Mouse (Mus musculus) lung, embryonic 14.5 days (tissue): Measurements from ENCODE around the gene Ahdc1. TPM values are rescaled to one million over a fixed set of nuclear protein-coding genes. Genes with fewer than 3 reads are reported as not detected.

Experiments
- ATAC-seq: fragments of 200-750 bp; cut with Nextera tagmentation; 2 replicates; pipeline ENCODE4 v1.8.0; 2017; ENCODE audit warnings: mild to moderate bottlenecking, moderate TSS enrichment, moderate library complexity; ENCODE audit not compliant: insufficient read depth
- DNase-seq: peaks from one replicate; pipeline ENCODE4 v3.0.0-alpha.2; 2015
- H3K27ac ChIP-seq: fragments of 300-500 bp; sonication (generic); 2 replicates; pipeline ENCODE4 v1.5.1; 2014; ENCODE audit warnings: low read depth, mild to moderate bottlenecking, moderate library complexity
- H3K27me3 ChIP-seq: fragments of 300-500 bp; sonication (generic); 2 replicates; pipeline ENCODE4 v1.6.1; 2014; ENCODE audit warnings: low read length, control low read depth; ENCODE audit not compliant: insufficient read depth
- H3K36me3 ChIP-seq: fragments of 300-500 bp; sonication (generic); 2 replicates; pipeline ENCODE4 v1.6.1; 2014; ENCODE audit warnings: control low read depth; ENCODE audit not compliant: insufficient read depth
- H3K4me1 ChIP-seq: fragments of 300-500 bp; sonication (generic); 2 replicates; pipeline ENCODE4 v1.6.1; 2014; ENCODE audit warnings: antibody characterized with exemption, control low read depth; ENCODE audit not compliant: insufficient read depth
- H3K4me2 ChIP-seq: fragments of 300-500 bp; sonication (generic); 2 replicates; pipeline ENCODE4 v1.6.1; 2014; ENCODE audit warnings: mild to moderate bottlenecking
- H3K4me3 ChIP-seq: fragments of 300-500 bp; sonication (generic); 2 replicates; pipeline ENCODE4 v1.5.1; 2014; ENCODE audit warnings: low read depth, low read length
- H3K9ac ChIP-seq: fragments of 300-500 bp; sonication (generic); 2 replicates; pipeline ENCODE4 v1.6.1; 2014
- H3K9me3 ChIP-seq: fragments of 300-500 bp; sonication (generic); 2 replicates; pipeline ENCODE4 v1.6.1; 2016; ENCODE audit warnings: low read depth, low read length, control low read depth
- CTCF ChIP-seq: IDR thresholded peaks from 2 replicates; pipeline ENCODE4 v1.5.1; 2016; ENCODE audit warnings: antibody characterized with exemption, low read depth
- WGBS: fragments of 180-500 bp; shearing (Covaris S2); extraction: QIAGEN DNeasy Blood & Tissue Kit; methylation state at CpG from one replicate; pipeline ENCODE4 v1.1.7; 2014; 5-methylcytosine and 5-hydroxymethylcytosine counted together
- polyA plus RNA-seq: library from polyadenylated mRNA; unstranded; fragments of >200 nt; fragmentation: Nextera tagmentation; extraction: Ambion mirVana; gene quantifications from 2 replicates; pipeline ENCODE4 v1.2.1, GENCODE M21; 2014

Gene Ahdc1
- polyA plus RNA-seq, 1 experiment from 2014 or later, result 10.5 TPM

DNA sequence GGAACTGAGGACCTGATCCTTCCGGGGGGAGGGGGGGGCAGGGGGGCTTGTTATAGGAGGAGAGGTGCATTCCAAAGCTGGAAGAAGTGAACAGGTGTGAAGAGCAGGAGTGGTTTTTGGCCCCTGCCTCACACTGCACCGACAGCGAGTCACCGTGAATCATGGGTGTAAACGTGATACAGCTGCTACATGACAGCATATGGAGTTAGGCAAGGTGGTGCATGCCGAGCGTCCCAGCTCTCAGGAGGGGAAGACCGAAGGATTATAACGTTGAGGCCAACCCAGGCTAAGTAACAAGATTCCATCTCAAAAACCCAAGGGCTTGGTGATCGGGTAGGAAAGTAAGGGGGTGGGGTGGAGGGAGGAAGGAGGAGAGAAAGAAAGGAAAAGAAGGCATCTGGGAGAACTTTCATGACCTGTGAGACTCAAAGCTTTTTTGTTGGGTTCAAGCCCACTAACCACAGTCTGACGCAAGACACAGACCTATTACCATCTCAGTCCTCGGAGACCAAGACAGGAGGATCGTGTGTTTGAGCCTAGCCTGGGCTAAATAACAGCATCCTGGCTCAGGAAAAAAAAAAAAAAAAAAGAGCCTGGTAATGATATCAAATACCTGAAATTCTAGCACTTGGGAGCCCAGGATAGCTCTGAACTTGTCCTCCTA, 101.2 kb downstream of the Ahdc1 start:
- ATAC-seq, result no peak
- Histone ChIP-seq H3K4me3 (no peak overlapping the region), H3K4me2 (no peak overlapping the region), H3K27me3 (no peaks in the 10 kb centered on the region), H3K9me3 (no peaks in the 10 kb centered on the region), H3K9ac (no peak overlapping the region), H3K36me3 (no peaks in the 10 kb centered on the region), H3K27ac (no peak overlapping the region), H3K4me1 (peaks cover 9% of the 10 kb centered on the region)
- no peak for TF ChIP-seq CTCF
- DNase-seq, result peak; percentile 25
- 29% methylated on average over 13 of the region's 13 CpGs for WGBS

DNA sequence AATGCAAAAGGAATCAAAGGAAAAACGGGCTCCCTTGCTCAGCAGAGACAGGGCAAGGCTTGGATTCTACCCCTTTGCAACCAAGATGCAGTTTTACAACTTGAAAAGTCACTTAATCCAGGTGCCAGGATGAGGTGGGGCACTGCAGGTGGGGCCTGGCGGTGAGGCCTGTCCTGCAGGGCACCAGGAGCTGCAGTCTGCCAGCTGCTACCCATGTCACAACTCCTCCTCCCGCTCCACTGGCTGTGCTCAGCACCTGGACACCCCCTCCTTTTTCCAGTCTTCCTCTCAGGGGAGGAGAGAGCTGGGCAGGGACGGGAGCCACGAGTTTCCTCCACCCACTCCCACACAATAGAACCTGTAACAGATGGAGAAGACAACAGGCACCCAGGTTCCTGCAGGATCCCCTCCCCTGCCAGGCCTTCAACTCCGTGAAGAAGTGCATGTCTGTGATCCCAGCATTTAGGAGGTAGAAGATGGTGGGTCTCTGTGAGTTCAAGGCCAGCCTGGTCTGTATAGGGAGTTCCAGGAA, 102.4 kb downstream of the Ahdc1 start:
- Histone ChIP-seq H3K4me3 (no peak overlapping the region), H3K9me3 (no peaks in the 10 kb centered on the region), H3K27ac (no peak overlapping the region), H3K36me3 (no peaks in the 10 kb centered on the region), H3K9ac (no peak overlapping the region), H3K4me1 (peaks cover 13% of the 10 kb centered on the region), H3K4me2 (no peak overlapping the region), H3K27me3 (no peaks in the 10 kb centered on the region)
- WGBS, result 60% methylated on average over 6 of the region's 6 CpGs
- TF ChIP-seq CTCF, result no peak
- DNase-seq, result no peak
- no peak for ATAC-seq

DNA sequence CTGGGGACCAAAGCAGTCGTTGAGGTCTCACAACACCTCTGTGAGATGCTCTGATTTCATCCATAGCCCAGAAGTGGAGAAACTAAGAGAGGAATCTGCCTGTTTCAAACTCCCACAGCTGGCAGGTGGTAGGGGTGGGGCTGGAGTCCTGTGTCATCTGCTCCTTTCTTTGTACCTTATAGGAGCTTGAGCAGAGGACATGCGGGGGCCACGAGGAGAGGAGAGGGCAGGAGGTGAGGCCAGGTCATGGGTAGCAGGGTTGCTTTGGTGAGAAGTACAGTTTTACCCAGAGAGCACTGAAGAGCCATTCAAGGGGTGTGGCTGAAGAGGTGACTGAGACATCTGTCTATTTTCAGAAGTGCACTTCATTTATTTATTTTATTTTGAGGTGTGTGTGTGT, 103.7 kb downstream of the Ahdc1 start:
- H3K9me3 ChIP-seq, result no peaks in the 10 kb centered on the region
- DNase-seq (no peak), ATAC-seq (no peak)
- H3K36me3 ChIP-seq, result no peaks in the 10 kb centered on the region
- no peak overlapping the region for H3K4me2 ChIP-seq
- no peak overlapping the region for H3K9ac ChIP-seq
- no peak overlapping the region for H3K27ac ChIP-seq
- TF ChIP-seq CTCF, result no peak
- peaks cover 13% of the 10 kb centered on the region for H3K4me1 ChIP-seq
- H3K4me3 ChIP-seq, result no peak overlapping the region
- no peaks in the 10 kb centered on the region for H3K27me3 ChIP-seq
- WGBS, result 52% methylated on average over 3 of the region's 3 CpGs

DNA sequence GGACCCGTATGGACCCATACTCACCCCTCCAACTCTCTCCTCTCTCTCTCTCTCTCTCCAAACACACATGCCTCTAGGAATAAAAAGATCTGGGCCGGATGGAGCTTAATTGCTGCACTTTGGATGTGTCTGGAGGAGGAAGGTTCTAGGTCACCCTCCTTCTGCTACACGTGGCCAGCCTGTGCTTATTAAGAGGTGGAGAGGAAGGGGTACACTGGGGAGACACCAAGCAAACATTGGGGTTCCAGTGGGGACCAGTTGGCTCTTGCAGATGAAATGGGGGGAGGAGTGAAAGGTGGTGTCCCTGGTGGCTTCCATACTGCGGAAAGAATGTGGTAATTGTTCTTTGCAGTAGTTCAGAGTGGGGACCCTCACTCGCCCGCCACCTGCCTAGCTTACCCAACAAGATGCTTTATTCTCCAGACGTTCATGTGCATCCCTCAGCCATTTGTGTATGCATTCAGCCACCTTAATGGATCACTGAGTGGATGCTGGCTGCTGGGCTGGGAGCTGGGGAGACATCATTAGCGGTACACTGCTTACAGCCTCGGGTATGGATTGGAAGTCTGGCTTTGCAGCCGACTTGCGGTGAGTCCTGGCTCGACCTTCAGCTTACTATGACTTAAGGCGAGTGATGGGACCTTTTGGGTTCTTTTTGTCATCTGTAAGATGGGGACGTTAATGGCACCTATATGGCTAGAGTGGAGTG, 104.8 kb downstream of the Ahdc1 start:
- Histone ChIP-seq H3K9ac (no peak overlapping the region), H3K4me1 (peaks cover 13% of the 10 kb centered on the region)
- WGBS, result 68% methylated on average over 14 of the region's 14 CpGs

DNA sequence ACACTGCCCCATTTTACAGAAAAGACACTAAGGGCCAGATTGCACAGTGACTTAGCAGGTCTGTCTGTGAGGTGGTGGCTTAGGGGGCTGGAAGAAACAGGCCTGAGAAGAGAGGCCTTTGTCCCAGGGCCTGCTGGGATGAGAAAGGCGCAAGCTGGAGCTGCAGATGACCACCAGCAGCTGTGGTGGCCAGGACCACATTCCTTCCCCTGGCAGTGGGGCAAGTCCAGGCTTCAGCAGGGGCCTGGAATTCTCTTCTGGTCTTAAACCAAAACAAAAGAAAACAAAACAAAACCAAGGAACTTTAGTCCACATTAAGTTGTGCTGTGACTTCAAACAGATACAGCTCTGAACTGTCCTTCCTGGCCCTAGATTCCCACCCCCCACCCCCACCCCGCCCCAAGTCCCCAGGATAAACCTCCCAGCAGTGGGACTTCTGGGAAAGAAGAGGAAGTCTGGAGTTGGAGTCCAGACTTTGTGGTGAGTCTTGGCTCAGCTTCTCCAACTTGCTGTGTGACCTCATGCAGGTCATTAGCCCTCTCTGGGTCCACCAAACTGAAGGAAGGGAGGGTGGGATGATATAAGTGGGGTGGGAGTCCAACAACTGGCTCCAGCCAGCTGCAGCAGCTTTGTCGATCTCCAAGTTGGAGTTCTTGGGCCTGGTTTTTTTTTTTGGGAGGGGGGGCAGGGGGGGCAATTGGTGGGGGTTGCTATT, 105.9 kb downstream of the Ahdc1 start:
- H3K4me3 ChIP-seq, result no peak overlapping the region
- no peaks in the 10 kb centered on the region for H3K36me3 ChIP-seq
- TF ChIP-seq CTCF, result no peak
- peak; percentile 71 for DNase-seq
- H3K9ac ChIP-seq, result peak overlapping the region; percentile 32
- no peaks in the 10 kb centered on the region for H3K9me3 ChIP-seq
- no peaks in the 10 kb centered on the region for H3K27me3 ChIP-seq
- H3K4me2 ChIP-seq, result peak overlapping the region; percentile 46
- peaks cover 13% of the 10 kb centered on the region for H3K4me1 ChIP-seq
- ATAC-seq, result peak; percentile 35
- 46% methylated on average over 3 of the region's 3 CpGs for WGBS
- peak overlapping the region; percentile 98 for H3K27ac ChIP-seq

More for the DNA sequence above, 104.8 kb downstream of the Ahdc1 start:
- Histone ChIP-seq H3K9me3 (no peaks in the 10 kb centered on the region), H3K27me3 (no peaks in the 10 kb centered on the region), H3K36me3 (no peaks in the 10 kb centered on the region), H3K4me2 (no peak overlapping the region), H3K27ac (peak overlapping the region; percentile 98), H3K4me3 (no peak overlapping the region)
- ATAC-seq, result no peak
- DNase-seq, result peak; percentile 23
- no peak for TF ChIP-seq CTCF

DNA sequence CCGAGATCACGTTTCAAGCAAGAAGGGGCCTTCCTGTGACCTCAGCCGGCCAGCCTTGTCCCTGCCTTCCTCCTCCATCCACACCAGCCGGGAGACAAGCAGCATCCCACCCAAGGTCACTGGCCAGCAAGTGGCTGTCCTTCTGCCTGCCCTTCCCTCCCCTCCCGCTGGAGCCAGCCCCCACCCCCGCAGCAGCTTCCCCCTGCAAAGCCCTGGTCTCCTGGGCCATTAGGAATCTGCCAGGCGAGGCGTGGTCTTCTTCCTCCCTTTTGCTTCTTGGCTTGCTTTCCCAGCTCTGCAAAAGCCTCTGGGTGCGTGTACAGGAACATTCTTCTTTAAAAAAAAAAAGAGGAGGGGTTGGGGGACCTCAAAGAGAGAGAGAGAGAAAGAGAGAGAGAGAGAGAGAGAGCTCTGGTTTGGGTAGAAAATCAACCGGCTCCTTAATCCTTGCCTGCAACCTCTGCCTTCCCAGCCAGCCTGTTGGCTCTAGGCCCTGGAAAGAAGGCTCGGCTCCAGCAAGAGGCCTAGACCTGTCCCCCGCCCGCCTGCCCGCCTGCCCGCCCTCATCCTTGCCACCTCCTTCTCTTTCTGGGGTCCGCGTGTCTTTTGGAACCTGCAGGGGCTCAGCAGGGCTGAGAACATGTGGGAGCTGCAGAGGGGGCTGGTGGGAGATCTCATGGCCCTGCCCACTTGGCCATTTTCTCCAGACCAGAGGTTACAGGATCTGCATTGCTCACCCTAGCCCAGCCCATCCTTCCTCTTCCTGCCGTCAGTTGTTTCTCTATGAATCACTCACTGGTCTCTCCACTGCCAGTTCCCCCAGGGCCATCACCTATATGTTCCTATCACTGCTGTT, 106.7 kb downstream of the Ahdc1 start:
- Histone ChIP-seq H3K4me1 (peaks cover 17% of the 10 kb centered on the region), H3K36me3 (no peaks in the 10 kb centered on the region), H3K27ac (peak overlapping the region; percentile 98), H3K27me3 (no peaks in the 10 kb centered on the region), H3K9ac (peak overlapping the region; percentile 27; the same call in 1 of the 2 replicates), H3K9me3 (no peaks in the 10 kb centered on the region), H3K4me3 (no peak overlapping the region), H3K4me2 (peak overlapping the region; percentile 46)
- DNase-seq (peak; percentile 86), ATAC-seq (peak; percentile 69)
- no peak for TF ChIP-seq CTCF
- 12% methylated on average over 16 of the region's 18 CpGs for WGBS
